In the genomic region with DNA sequence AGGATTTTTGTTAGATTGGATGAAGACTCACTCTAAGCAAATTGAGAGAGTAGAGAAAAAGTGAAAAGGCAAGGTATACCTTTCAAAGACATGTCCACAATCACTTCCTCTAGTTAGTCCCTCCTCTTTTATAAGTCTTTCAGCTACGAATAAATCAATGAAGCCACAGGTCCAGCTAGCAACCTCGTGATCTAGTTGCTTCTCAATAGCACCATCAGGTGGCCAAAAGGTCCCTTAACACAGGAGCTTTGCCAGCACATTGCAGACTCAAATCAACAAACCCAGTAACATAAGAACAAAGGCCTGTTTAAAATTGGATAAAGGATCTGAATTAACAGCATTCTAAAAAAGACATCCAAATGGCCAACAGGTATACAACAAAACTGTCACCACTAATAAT, we compare ENCODE assay signal across 10 mouse cellular contexts. TPM values are rescaled to one million over a fixed set of nuclear protein-coding genes. Genes with fewer than 3 reads are reported as not detected.
DNase-seq lines count a peak whose midpoint lies in the region; ATAC-seq and TF ChIP-seq lines count a peak whose summit lies in the region.
"Had no signal": no experiment of that assay in that cellular context is flagged by ENCODE, and none has a peak within 500 bp of the region (broad histone marks: within the 10 kb centered on the region; RNA-seq: fewer than 3 reads in every experiment).

No protein-coding gene starts in this region.

- WGBS in forebrain, embryonic 11.5 days = 25% methylated on average over 2 of the region's 2 CpGs
- 25% methylated on average over 2 of the region's 2 CpGs for WGBS in forebrain, embryonic 10.5 days
- WGBS in midbrain, postnatal 0 days = 24% methylated on average over 2 of the region's 2 CpGs

- no peaks in the 10 kb centered on the region for H3K27me3 ChIP-seq in forebrain, embryonic 11.5 days (ENCODE audit: control insufficient read depth, insufficient read depth, low read length)
- no peaks in the 10 kb centered on the region for H3K27me3 ChIP-seq in forebrain, embryonic 10.5 days (ENCODE audit: poor library complexity, severe bottlenecking)
- no peaks in the 10 kb centered on the region for H3K27me3 ChIP-seq in midbrain, postnatal 0 days (ENCODE audit: insufficient read depth, low read length)
- H3K27me3 ChIP-seq: liver, embryonic 13.5 days had no signal

- H3K27ac ChIP-seq in forebrain, embryonic 11.5 days (ENCODE audit: low read depth, low read length) = no peak overlapping the region
- no peak overlapping the region for H3K27ac ChIP-seq in forebrain, embryonic 10.5 days
- no peak overlapping the region for H3K27ac ChIP-seq in midbrain, postnatal 0 days (ENCODE audit: low read depth, low read length)
- H3K27ac ChIP-seq: liver, embryonic 13.5 days had no signal

- H3K36me3 ChIP-seq in forebrain, embryonic 11.5 days (ENCODE audit: control insufficient read depth, insufficient read depth, low read length) = no peaks in the 10 kb centered on the region
- H3K36me3 ChIP-seq in forebrain, embryonic 10.5 days (replicated peaks) = no peaks in the 10 kb centered on the region
- no peaks in the 10 kb centered on the region for H3K36me3 ChIP-seq in midbrain, postnatal 0 days (ENCODE audit: insufficient read depth, low read length)
- H3K36me3 ChIP-seq: liver, embryonic 13.5 days had no signal

- no peaks in the 10 kb centered on the region for H3K9me3 ChIP-seq in forebrain, embryonic 11.5 days (ENCODE audit: control insufficient read depth, low read length)
- H3K9me3 ChIP-seq in forebrain, embryonic 10.5 days = no peaks in the 10 kb centered on the region
- no peaks in the 10 kb centered on the region for H3K9me3 ChIP-seq in midbrain, postnatal 0 days (ENCODE audit: low read length)
- H3K9me3 ChIP-seq: liver, embryonic 13.5 days had no signal

- TF ChIP-seq CTCF in midbrain, postnatal 0 days (IDR thresholded peaks at IDR 0.05) = peak; percentile 71

- H3K4me2 ChIP-seq in forebrain, embryonic 11.5 days (ENCODE audit: low read depth, low read length, severe bottlenecking) = no peak overlapping the region
- H3K4me2 ChIP-seq in midbrain, postnatal 0 days (ENCODE audit: low read depth, low read length, poor library complexity, severe bottlenecking) = no peak overlapping the region
- H3K4me2 ChIP-seq: liver, embryonic 13.5 days had no signal

- H3K4me3 ChIP-seq in forebrain, embryonic 11.5 days (ENCODE audit: low read depth, low read length) = no peak overlapping the region
- H3K4me3 ChIP-seq in forebrain, embryonic 10.5 days = no peak overlapping the region
- no peak overlapping the region for H3K4me3 ChIP-seq in midbrain, postnatal 0 days (ENCODE audit: low read depth, low read length)
- H3K4me3 ChIP-seq: liver, embryonic 13.5 days had no signal

- no peak for DNase-seq in forebrain, embryonic 11.5 days (ENCODE audit: low spot score)
- DNase-seq in forebrain, embryonic 10.5 days (ENCODE audit: extremely low spot score, low spot score) = no peak
- peak; percentile 2 for DNase-seq in left cerebral cortex, postnatal 4 days
- no peak for DNase-seq in left cerebral cortex, adult 11 months (ENCODE audit: low spot score)
- DNase-seq in cerebellum, postnatal 25 days = peak; percentile 8 to 39
- DNase-seq in midbrain, postnatal 0 days (ENCODE audit: low spot score) = peak; percentile 55
- no peak for DNase-seq in gastrocnemius, postnatal 36 days
- DNase-seq in thymus, postnatal 10 days (ENCODE audit: low spot score in 2 of 2) = no peak
- DNase-seq: liver, embryonic 13.5 days had no signal

- H3K9ac ChIP-seq in forebrain, embryonic 11.5 days (ENCODE audit: low read length) = no peak overlapping the region
- H3K9ac ChIP-seq in midbrain, postnatal 0 days (replicated peaks; ENCODE audit: low read length, poor library complexity, severe bottlenecking) = no peak overlapping the region
- H3K9ac ChIP-seq: liver, embryonic 13.5 days had no signal

- peak; percentile 39; the same call in 1 of the 2 replicates for ATAC-seq in forebrain, embryonic 11.5 days (replicated peaks; ENCODE audit: low FRiP score)
- ATAC-seq in midbrain, postnatal 0 days (ENCODE audit: low FRiP score) = no peak

- intact Hi-C loops in left cerebral cortex, postnatal 4 days (cut with DNase I) = no loop called here
- intact Hi-C loops in gastrocnemius, postnatal 36 days (cut with DNase I) = no loop called here

- no peaks in the 10 kb centered on the region for H3K4me1 ChIP-seq in forebrain, embryonic 11.5 days (replicated peaks; ENCODE audit: control insufficient read depth, insufficient read depth, low read length)
- H3K4me1 ChIP-seq in forebrain, embryonic 10.5 days = no peaks in the 10 kb centered on the region
- H3K4me1 ChIP-seq in midbrain, postnatal 0 days (ENCODE audit: insufficient read depth, low read length) = no peaks in the 10 kb centered on the region
- H3K4me1 ChIP-seq: liver, embryonic 13.5 days had no signal

RNA-seq across cellular contexts. Expression of a gene that starts 30.0 kb away (rescaled TPM):
- not detected in 2 replicates for polyA plus RNA-seq in forebrain, embryonic 11.5 days (2014; fragmentation: Nextera tagmentation; extraction: Ambion mirVana)
- 0.22 TPM in 1 of 2 replicates, not detected in the other for polyA plus RNA-seq in forebrain, embryonic 10.5 days (2016; fragmentation: Nextera tagmentation; extraction: Ambion mirVana)
- not detected for total RNA-seq in left cerebral cortex, postnatal 4 days (2021)
- not detected in 2 replicates for total RNA-seq in midbrain, postnatal 0 days (2014; rRNA removed)
- not detected in 2 replicates for polyA plus RNA-seq in midbrain, postnatal 0 days (2015; fragmentation: Nextera tagmentation; extraction: Ambion mirVana)
- total RNA-seq in gastrocnemius, postnatal 36 days (2021) = not detected
- polyA plus RNA-seq: frontal cortex, adult 2 months; liver, embryonic 13.5 days had no signal

RNA-seq across cellular contexts. Expression of a gene that starts 30.4 kb away (rescaled TPM):
- polyA plus RNA-seq in forebrain, embryonic 11.5 days (2014; fragmentation: Nextera tagmentation; extraction: Ambion mirVana) = 62.8 and 65.4 TPM in 2 replicates
- 35.5 and 36.3 TPM in 2 replicates for polyA plus RNA-seq in forebrain, embryonic 10.5 days (2016; fragmentation: Nextera tagmentation; extraction: Ambion mirVana)
- total RNA-seq in left cerebral cortex, postnatal 4 days (2021) = 100 to 1,000 TPM; 223 to 236 TPM
- total RNA-seq in midbrain, postnatal 0 days (2014; rRNA removed) = 122 and 142 TPM in 2 replicates
- polyA plus RNA-seq in midbrain, postnatal 0 days (2015; fragmentation: Nextera tagmentation; extraction: Ambion mirVana) = 51.6 and 56.0 TPM in 2 replicates
- 10 to 100 TPM; 13.8 to 16.9 TPM for total RNA-seq in gastrocnemius, postnatal 36 days (2021)

Comparison
In these comparisons a context has a peak if more than half of its experiments do, and no peak if none do; other contexts are left out.
1. DNase-seq: peak in left cerebral cortex, postnatal 4 days (single experiment), cerebellum, postnatal 25 days (2 of 2) and midbrain, postnatal 0 days (single experiment); none in forebrain, embryonic 11.5 days (single experiment), forebrain, embryonic 10.5 days (single experiment), left cerebral cortex, adult 11 months (single experiment), gastrocnemius, postnatal 36 days (0 of 2) and thymus, postnatal 10 days (0 of 2).